Mouse (Mus musculus) forebrain, embryonic 16.5 days (tissue): Measurements from ENCODE around the gene Numa1. TPM values are rescaled to one million over a fixed set of nuclear protein-coding genes. Genes with fewer than 3 reads are reported as not detected.
"Not testable (repeated sequence)": the region's sequence is repeated elsewhere in the genome, so short reads cannot be mapped to it uniquely, and the experiment has no call there.

Experiments used
- ATAC-seq: fragments of 200-750 bp; cut with Nextera tagmentation; 2 replicates; pipeline ENCODE4 v1.8.0; 2017; ENCODE audit warnings: mild to moderate bottlenecking, moderate library complexity
- H3K27ac ChIP-seq: fragments of 300-500 bp; sonication (generic); 2 replicates; pipeline ENCODE4 v1.5.1; 2014; ENCODE audit warnings: low read length, control low read depth
- H3K27me3 ChIP-seq: fragments of 300-500 bp; sonication (generic); replicated peaks from 2 replicates; pipeline ENCODE4 v1.6.1; 2014; ENCODE audit warnings: low read length; ENCODE audit not compliant: control insufficient read depth, insufficient read depth
- H3K36me3 ChIP-seq: fragments of 300-500 bp; sonication (generic); 2 replicates; pipeline ENCODE4 v1.6.1; 2014; ENCODE audit not compliant: control insufficient read depth, insufficient read depth
- H3K4me1 ChIP-seq: fragments of 300-500 bp; sonication (generic); replicated peaks from 2 replicates; pipeline ENCODE4 v1.6.1; 2014; ENCODE audit warnings: low read length; ENCODE audit not compliant: control insufficient read depth, insufficient read depth
- H3K4me2 ChIP-seq: fragments of 300-500 bp; sonication (generic); 2 replicates; pipeline ENCODE4 v1.6.1; 2014; ENCODE audit warnings: mild to moderate bottlenecking, low read length, control low read depth
- H3K4me3 ChIP-seq: fragments of 300-500 bp; sonication (generic); replicated peaks from 2 replicates; pipeline ENCODE4 v1.5.1; 2014; ENCODE audit warnings: mild to moderate bottlenecking, low read length, control low read depth
- H3K9ac ChIP-seq: fragments of 300-500 bp; sonication (generic); replicated peaks from 2 replicates; pipeline ENCODE4 v1.6.1; 2014; ENCODE audit warnings: low read depth, low read length, control low read depth
- H3K9me3 ChIP-seq: fragments of 300-500 bp; sonication (generic); 2 replicates; pipeline ENCODE4 v1.6.1; 2016; ENCODE audit warnings: low read length; ENCODE audit not compliant: control insufficient read depth
- WGBS: fragments of 180-500 bp; shearing (Covaris S2); extraction: QIAGEN DNeasy Blood & Tissue Kit; methylation state at CpG from one replicate; pipeline ENCODE4 v1.1.7; 2014; 5-methylcytosine and 5-hydroxymethylcytosine counted together
- polyA plus RNA-seq: library from polyadenylated mRNA; unstranded; fragments of >200 nt; fragmentation: Nextera tagmentation; extraction: Ambion mirVana; gene quantifications from 2 replicates; pipeline ENCODE4 v1.2.1, GENCODE M21; 2015

The Numa1 gene
- polyA plus RNA-seq, 1 experiment from 2014 or later, result 64.8 TPM

DNA sequence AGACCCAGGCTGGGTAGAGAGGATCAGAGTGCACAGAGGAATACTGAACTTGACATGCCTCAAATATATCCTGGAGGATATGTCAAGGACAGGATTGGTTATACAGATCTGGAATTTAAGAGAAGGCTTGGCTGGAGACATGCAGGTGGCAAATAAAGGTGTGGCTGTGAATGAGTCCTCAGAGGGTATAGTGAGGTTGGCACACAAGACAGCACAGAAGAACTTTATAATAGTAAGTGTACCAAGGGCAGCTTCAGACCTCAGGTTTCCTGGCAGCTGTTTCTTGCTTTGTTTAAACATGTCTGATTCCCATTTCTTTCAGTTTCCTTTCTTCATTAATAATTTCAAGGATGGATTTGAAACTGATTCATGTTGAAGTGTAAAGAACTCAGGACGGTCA, 1.4 kb upstream of the Numa1 start:
- H3K4me2 ChIP-seq, result peak overlapping the region; percentile 62; the same call in 1 of the 2 replicates
- no peak overlapping the region for H3K4me3 ChIP-seq
- peaks cover 21% of the 10 kb centered on the region for H3K4me1 ChIP-seq
- H3K9me3 ChIP-seq, result no peaks in the 10 kb centered on the region
- no peaks in the 10 kb centered on the region for H3K27me3 ChIP-seq
- ATAC-seq, result no peak
- 93% methylated on average over 1 of the region's 1 CpGs for WGBS
- H3K36me3 ChIP-seq, result no peaks in the 10 kb centered on the region
- no peak overlapping the region for H3K9ac ChIP-seq
- H3K27ac ChIP-seq, result no peak overlapping the region

DNA sequence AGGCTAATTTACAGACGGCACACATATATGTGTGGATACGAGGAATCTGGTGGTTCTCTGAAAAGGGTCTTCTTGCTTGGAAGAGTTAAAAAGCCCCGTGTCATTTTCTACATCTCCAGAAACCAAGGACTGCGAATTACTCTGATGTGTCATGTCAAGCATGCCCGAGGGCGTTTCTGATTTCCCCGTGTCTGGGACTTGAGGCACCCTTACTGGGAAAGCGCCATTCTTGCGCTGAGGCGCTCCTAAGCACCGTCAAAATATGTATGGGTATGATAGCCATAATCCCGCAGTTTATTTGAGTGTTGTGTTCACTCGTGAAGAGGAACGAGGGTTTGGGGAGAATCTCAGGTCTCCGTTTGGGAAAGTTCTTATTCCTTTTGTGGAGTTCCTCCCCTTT, 611 bp upstream of the Numa1 start:
- Histone ChIP-seq H3K9me3 (no peaks in the 10 kb centered on the region), H3K27me3 (no peaks in the 10 kb centered on the region), H3K36me3 (no peaks in the 10 kb centered on the region), H3K9ac (peak overlapping the region; percentile 84), H3K4me3 (peak overlapping the region; percentile 95), H3K27ac (peak overlapping the region; percentile 2; the same call in 1 of the 2 replicates), H3K4me1 (peaks cover 22% of the 10 kb centered on the region), H3K4me2 (peak overlapping the region; percentile 62)
- ATAC-seq, result peak; percentile 24
- whole genome bisulfite sequencing, result 5% methylated on average over 15 of the region's 15 CpGs

DNA sequence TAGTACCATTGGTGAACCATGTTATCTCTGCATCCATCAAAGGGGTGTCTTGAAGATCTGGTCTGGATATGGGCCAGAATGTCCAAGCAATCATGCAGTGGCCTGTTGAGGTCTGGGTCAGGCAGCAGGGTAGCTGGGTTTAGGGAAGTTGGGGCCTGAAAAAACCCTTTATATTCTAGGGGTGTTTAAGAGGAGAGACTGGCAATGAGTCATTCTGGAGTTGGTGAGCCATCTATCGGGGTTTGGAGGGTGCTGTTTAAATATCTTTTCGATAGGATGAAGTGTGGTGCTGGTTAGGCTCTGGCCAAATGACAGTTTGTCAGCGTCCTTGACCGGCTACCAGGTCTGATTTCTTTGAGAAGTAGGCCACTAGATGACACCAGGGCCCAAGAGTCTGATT, 2.0 kb downstream of the Numa1 start:
- Histone ChIP-seq H3K4me1 (peaks cover 22% of the 10 kb centered on the region), H3K4me2 (no peak overlapping the region), H3K9ac (no peak overlapping the region), H3K9me3 (no peaks in the 10 kb centered on the region), H3K27ac (no peak overlapping the region), H3K27me3 (no peaks in the 10 kb centered on the region), H3K4me3 (no peak overlapping the region), H3K36me3 (no peaks in the 10 kb centered on the region)
- ATAC-seq, result no peak
- WGBS, result 94% methylated on average over 4 of the region's 4 CpGs

DNA sequence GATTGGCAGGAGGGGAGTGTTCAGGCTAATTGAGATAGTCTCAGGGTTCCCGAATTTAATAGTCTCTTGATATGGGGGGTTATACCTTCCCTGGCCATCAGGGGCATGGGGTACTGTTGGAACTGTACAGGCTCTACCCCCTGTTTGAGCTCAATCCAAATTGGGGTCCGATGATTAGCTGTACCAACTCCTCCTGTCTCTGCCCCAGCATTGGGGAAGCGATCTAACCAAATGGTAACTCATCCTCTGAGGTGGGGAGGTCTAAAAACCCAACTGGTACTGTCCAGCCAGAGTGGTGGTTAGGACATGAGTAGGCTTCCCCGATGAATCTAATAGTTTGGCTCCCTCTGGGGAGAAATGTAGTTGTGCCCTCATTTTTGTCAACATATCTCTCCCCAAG, 3.1 kb downstream of the Numa1 start:
- Histone ChIP-seq H3K9ac (no peak overlapping the region), H3K4me3 (no peak overlapping the region), H3K27ac (no peak overlapping the region), H3K4me1 (peaks cover 22% of the 10 kb centered on the region), H3K27me3 (no peaks in the 10 kb centered on the region), H3K4me2 (no peak overlapping the region), H3K36me3 (no peaks in the 10 kb centered on the region), H3K9me3 (no peaks in the 10 kb centered on the region)
- 97% methylated on average over 4 of the region's 4 CpGs for WGBS
- ATAC-seq, result no peak

DNA sequence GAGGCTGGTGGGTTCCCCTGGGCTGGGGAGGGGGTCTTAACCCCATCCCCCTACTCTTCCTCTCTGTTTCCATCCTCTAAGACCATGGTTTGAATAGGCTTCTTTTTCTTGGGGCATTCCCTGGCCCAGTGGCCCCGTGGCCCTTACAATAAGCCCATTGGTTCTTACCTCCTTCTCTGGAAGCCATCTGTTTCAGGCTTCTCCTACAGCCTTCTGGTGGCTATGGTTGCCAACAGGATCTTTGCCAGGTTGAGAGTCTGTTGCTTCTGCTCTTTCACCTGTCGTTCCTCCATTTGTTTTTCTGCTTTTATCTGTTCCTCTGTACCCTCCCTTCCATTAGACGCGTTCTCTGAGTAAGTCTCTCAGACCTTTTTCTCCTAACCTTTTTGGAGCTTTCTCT, 3.7 kb downstream of the Numa1 start:
- no peak overlapping the region for H3K27ac ChIP-seq
- peaks cover 20% of the 10 kb centered on the region for H3K4me1 ChIP-seq
- H3K4me3 ChIP-seq, result no peak overlapping the region
- H3K36me3 ChIP-seq, result no peaks in the 10 kb centered on the region
- no peak overlapping the region for H3K4me2 ChIP-seq
- no peaks in the 10 kb centered on the region for H3K9me3 ChIP-seq
- WGBS, result 82% methylated on average over 4 of the region's 4 CpGs
- H3K27me3 ChIP-seq, result no peaks in the 10 kb centered on the region
- no peak for ATAC-seq
- no peak overlapping the region for H3K9ac ChIP-seq

DNA sequence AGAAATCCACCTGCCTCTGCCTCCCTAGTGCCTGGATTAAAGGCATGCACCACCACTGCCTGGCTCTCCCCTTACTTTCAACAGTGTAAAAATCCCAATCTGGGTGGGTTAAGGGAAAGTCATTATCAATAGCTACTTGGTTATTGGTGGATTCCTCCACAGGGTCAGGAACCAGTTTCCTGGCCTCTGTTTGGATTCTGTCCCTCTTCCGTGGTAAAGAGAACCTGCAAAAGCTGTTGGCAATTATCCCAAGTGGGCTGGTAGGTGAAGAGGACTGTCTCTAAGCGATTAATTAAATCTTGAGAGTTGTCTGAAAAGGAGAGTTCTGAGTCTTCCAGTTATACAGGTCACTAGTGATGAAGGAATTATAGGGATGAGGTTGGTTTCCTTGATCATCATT, 4.4 kb downstream of the Numa1 start:
- WGBS, result 90% methylated on average over 2 of the region's 2 CpGs
- no peaks in the 10 kb centered on the region for H3K27me3 ChIP-seq
- no peak overlapping the region for H3K4me2 ChIP-seq
- peaks cover 17% of the 10 kb centered on the region for H3K4me1 ChIP-seq
- H3K9ac ChIP-seq, result no peak overlapping the region
- H3K27ac ChIP-seq, result no peak overlapping the region
- no peaks in the 10 kb centered on the region for H3K9me3 ChIP-seq
- ATAC-seq, result no peak
- H3K36me3 ChIP-seq, result no peaks in the 10 kb centered on the region
- no peak overlapping the region for H3K4me3 ChIP-seq

DNA sequence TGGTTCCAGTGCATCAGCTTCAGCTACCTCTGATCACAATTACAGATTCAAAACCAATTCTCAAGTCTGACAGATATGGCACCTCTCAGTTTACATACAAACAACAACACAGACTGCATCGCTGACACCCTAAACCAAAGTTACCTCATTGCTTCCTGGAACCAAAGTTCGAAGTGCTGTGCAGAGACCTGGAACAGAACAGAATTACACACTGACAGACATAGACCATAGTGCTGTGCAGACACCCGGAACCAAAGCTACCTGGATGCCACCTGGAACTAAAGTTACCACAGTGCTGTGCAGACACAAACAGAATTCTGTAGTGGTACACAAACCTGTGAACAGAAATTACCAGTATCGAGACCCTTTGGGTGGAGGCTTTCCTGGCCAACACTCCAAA, 5.8 kb downstream of the Numa1 start:
- Histone ChIP-seq H3K4me2 (no peak overlapping the region), H3K4me3 (no peak overlapping the region), H3K4me1 (peaks cover 15% of the 10 kb centered on the region), H3K27me3 (no peaks in the 10 kb centered on the region), H3K9ac (no peak overlapping the region), H3K36me3 (no peaks in the 10 kb centered on the region), H3K9me3 (no peaks in the 10 kb centered on the region), H3K27ac (no peak overlapping the region)
- no peak for ATAC-seq
- 92% methylated on average over 4 of the region's 4 CpGs for WGBS

DNA sequence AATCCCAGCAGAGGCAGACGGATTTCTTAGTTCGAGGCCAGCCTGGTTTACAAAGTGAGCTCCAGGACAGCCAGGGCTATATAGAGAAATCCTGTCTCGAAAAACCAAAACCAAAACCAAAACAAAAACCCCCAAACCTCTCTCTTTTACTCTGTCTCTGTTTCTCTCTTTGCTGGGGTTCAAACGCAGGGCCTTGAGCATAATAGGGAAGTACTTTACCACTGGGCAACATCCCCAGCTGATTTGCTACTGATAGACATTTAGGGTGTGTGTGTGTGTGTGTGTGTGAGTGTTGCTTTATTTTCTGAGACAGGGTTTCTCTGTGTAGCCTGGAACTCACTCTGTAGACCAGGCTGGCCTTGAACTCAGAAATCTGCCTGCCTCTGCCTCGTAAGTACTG, 15.1 kb downstream of the Numa1 start:
- not testable (repeated sequence) for H3K4me3 ChIP-seq, ATAC-seq, H3K4me2 ChIP-seq, H3K9ac ChIP-seq, H3K9me3 ChIP-seq, H3K27me3 ChIP-seq, H3K36me3 ChIP-seq, H3K4me1 ChIP-seq, H3K27ac ChIP-seq
- WGBS, result 89% methylated on average over 5 of the region's 5 CpGs

DNA sequence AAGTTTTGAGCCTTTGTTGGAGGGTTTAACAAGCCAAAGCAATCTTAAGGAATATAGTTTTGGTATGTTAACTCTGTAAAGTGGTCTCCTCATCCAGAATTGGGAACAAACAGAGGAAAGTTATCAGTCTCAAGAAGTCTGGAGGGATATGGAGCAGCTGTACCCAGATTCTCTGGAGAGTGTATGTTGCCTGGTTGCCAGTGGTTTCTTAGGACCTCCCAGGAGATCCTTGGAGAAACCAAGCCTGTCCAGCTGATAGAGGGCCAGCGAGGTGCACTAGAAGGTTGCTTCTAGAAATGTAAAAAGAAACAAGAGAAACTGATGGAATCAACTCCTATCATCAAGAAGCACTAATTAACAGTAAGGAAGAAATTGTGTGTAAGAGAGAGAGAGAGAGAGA, 17.7 kb downstream of the Numa1 start:
- Histone ChIP-seq H3K9me3 (no peaks in the 10 kb centered on the region), H3K27ac (no peak overlapping the region), H3K4me1 (no peaks in the 10 kb centered on the region), H3K9ac (no peak overlapping the region), H3K4me3 (no peak overlapping the region), H3K27me3 (no peaks in the 10 kb centered on the region), H3K4me2 (no peak overlapping the region), H3K36me3 (no peaks in the 10 kb centered on the region)
- WGBS, result 84% methylated on average over 1 of the region's 1 CpGs
- no peak for ATAC-seq

DNA sequence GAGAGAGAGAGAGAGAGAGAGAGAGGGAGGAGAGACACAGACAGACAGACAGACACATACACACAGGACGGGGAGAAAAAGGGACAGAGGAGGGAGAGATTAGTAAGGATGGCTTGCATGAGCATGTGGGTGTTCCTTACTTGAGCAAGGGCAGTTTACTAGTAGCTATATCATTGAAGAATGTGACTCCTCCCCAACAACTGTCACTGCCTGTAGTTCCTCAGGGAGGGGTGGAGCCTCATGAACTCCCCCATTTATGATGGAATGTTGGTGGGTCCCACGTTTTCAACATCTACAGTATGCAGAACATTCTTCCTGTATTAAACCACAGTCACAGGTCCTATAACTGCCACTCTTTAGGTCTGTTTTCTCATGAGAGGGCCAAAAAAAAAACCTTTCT, 18.2 kb downstream of the Numa1 start:
- Histone ChIP-seq H3K4me1 (no peaks in the 10 kb centered on the region), H3K4me3 (no peak overlapping the region), H3K4me2 (no peak overlapping the region), H3K36me3 (no peaks in the 10 kb centered on the region), H3K27ac (no peak overlapping the region), H3K9me3 (no peaks in the 10 kb centered on the region), H3K27me3 (no peaks in the 10 kb centered on the region), H3K9ac (no peak overlapping the region)
- 85% methylated on average over 2 of the region's 2 CpGs for WGBS
- ATAC-seq, result no peak
